Mouse (Mus musculus) G1E-ER4 (cell line): ENCODE results near the gene Vipr1. TPM values are rescaled to one million over a fixed set of nuclear protein-coding genes. Genes with fewer than 3 reads are reported as not detected.

Source experiments
- GATA1 ChIP-seq: IDR thresholded peaks from one replicate; pipeline ENCODE4 v1.8.0; 2012; ENCODE audit warnings: low read length, inconsistent platforms
- polyA plus RNA-seq: library from polyadenylated mRNA; stranded (reverse); fragments of >175 nt; gene quantifications from 2 replicates; pipeline ENCODE4 v1.2.3, GENCODE M21; 2012

The Vipr1 gene
- polyA plus RNA-seq, 1 experiment: not detected

GRCm38 (mm10) chr9:121690734-121691133, 48.2 kb downstream of the Vipr1 start:
- TF ChIP-seq GATA1: no peak

GRCm38 (mm10) chr9:121694736-121695135, 52.2 kb downstream of the Vipr1 start:
- TF ChIP-seq GATA1: no peak

- TF ChIP-seq GATA1: no peak
Observed at GRCm38 (mm10) chr9:121696626-121697025, 54.1 kb downstream of the Vipr1 start.

GRCm38 (mm10) chr9:121697150-121698049, 54.9 kb downstream of the Vipr1 start:
- TF ChIP-seq GATA1: no peak

- no peak for TF ChIP-seq GATA1
Observed at GRCm38 (mm10) chr9:121704261-121704645, 61.7 kb downstream of the Vipr1 start.

GRCm38 (mm10) chr9:121704646-121705625, 62.4 kb downstream of the Vipr1 start, which contains the start of gene Sec22c:
TSS of gene Sec22c (minus strand) at chr9:121705490.
- TF ChIP-seq GATA1: no peak

GRCm38 (mm10) chr9:121706029-121706675, 63.6 kb downstream of the Vipr1 start:
- no peak for TF ChIP-seq GATA1

- no peak for TF ChIP-seq GATA1
Observed at GRCm38 (mm10) chr9:121707801-121708200, 65.3 kb downstream of the Vipr1 start.

- TF ChIP-seq GATA1: peak; percentile 58
Observed at GRCm38 (mm10) chr9:121708506-121709486, 66.3 kb downstream of the Vipr1 start.

GRCm38 (mm10) chr9:121709898-121710583, 67.5 kb downstream of the Vipr1 start, which contains the start of gene Ss18l2:
TSS of gene Ss18l2 (plus strand) at chr9:121710329.
- TF ChIP-seq GATA1: no peak

- no peak for TF ChIP-seq GATA1
Observed at GRCm38 (mm10) chr9:121710584-121710975, 68.1 kb downstream of the Vipr1 start.

GRCm38 (mm10) chr9:121717048-121717447, 74.5 kb downstream of the Vipr1 start:
- TF ChIP-seq GATA1: no peak

- no peak for TF ChIP-seq GATA1
Observed at GRCm38 (mm10) chr9:121718070-121718705, 75.7 kb downstream of the Vipr1 start.
